Mouse (Mus musculus) lung, embryonic 14.5 days (tissue): Measurements from ENCODE around the gene Entpd5. TPM values are rescaled to one million over a fixed set of nuclear protein-coding genes. Genes with fewer than 3 reads are reported as not detected.

Source experiments
- ATAC-seq: fragments of 200-750 bp; cut with Nextera tagmentation; 2 replicates; pipeline ENCODE4 v1.8.0; 2017; ENCODE audit warnings: mild to moderate bottlenecking, moderate TSS enrichment, moderate library complexity; ENCODE audit not compliant: insufficient read depth
- DNase-seq: peaks from one replicate; pipeline ENCODE4 v3.0.0-alpha.2; 2015
- H3K27ac ChIP-seq: fragments of 300-500 bp; sonication (generic); 2 replicates; pipeline ENCODE4 v1.5.1; 2014; ENCODE audit warnings: low read depth, mild to moderate bottlenecking, moderate library complexity
- H3K27me3 ChIP-seq: fragments of 300-500 bp; sonication (generic); 2 replicates; pipeline ENCODE4 v1.6.1; 2014; ENCODE audit warnings: low read length, control low read depth; ENCODE audit not compliant: insufficient read depth
- H3K36me3 ChIP-seq: fragments of 300-500 bp; sonication (generic); 2 replicates; pipeline ENCODE4 v1.6.1; 2014; ENCODE audit warnings: control low read depth; ENCODE audit not compliant: insufficient read depth
- H3K4me1 ChIP-seq: fragments of 300-500 bp; sonication (generic); 2 replicates; pipeline ENCODE4 v1.6.1; 2014; ENCODE audit warnings: antibody characterized with exemption, control low read depth; ENCODE audit not compliant: insufficient read depth
- H3K4me2 ChIP-seq: fragments of 300-500 bp; sonication (generic); 2 replicates; pipeline ENCODE4 v1.6.1; 2014; ENCODE audit warnings: mild to moderate bottlenecking
- H3K4me3 ChIP-seq: fragments of 300-500 bp; sonication (generic); 2 replicates; pipeline ENCODE4 v1.5.1; 2014; ENCODE audit warnings: low read depth, low read length
- H3K9ac ChIP-seq: fragments of 300-500 bp; sonication (generic); 2 replicates; pipeline ENCODE4 v1.6.1; 2014
- H3K9me3 ChIP-seq: fragments of 300-500 bp; sonication (generic); 2 replicates; pipeline ENCODE4 v1.6.1; 2016; ENCODE audit warnings: low read depth, low read length, control low read depth
- CTCF ChIP-seq: IDR thresholded peaks from 2 replicates; pipeline ENCODE4 v1.5.1; 2016; ENCODE audit warnings: antibody characterized with exemption, low read depth
- WGBS: fragments of 180-500 bp; shearing (Covaris S2); extraction: QIAGEN DNeasy Blood & Tissue Kit; methylation state at CpG from one replicate; pipeline ENCODE4 v1.1.7; 2014; 5-methylcytosine and 5-hydroxymethylcytosine counted together
- polyA plus RNA-seq: library from polyadenylated mRNA; unstranded; fragments of >200 nt; fragmentation: Nextera tagmentation; extraction: Ambion mirVana; gene quantifications from 2 replicates; pipeline ENCODE4 v1.2.1, GENCODE M21; 2014

Entpd5 gene
- polyA plus RNA-seq, 1 experiment from 2014 or later = 15.4 TPM

- Histone ChIP-seq H3K9me3 (no peaks in the 10 kb centered on the region), H3K4me2 (no peak overlapping the region), H3K4me1 (no peaks in the 10 kb centered on the region), H3K4me3 (no peak overlapping the region), H3K36me3 (no peaks in the 10 kb centered on the region), H3K27ac (no peak overlapping the region), H3K9ac (no peak overlapping the region), H3K27me3 (no peaks in the 10 kb centered on the region)
- TF ChIP-seq CTCF = no peak
- WGBS = 45% methylated on average over 9 of the region's 9 CpGs
- ATAC-seq (no peak), DNase-seq (no peak)
Observed at GRCm38 (mm10) chr12:84399663-84400062, 9.2 kb downstream of the Entpd5 start.

- H3K27ac ChIP-seq = no peak overlapping the region
- no peak for TF ChIP-seq CTCF
- no peak overlapping the region for H3K4me2 ChIP-seq
- no peaks in the 10 kb centered on the region for H3K9me3 ChIP-seq
- DNase-seq (no peak), ATAC-seq (no peak)
- 67% methylated on average over 9 of the region's 9 CpGs for WGBS
- no peak overlapping the region for H3K4me3 ChIP-seq
- H3K4me1 ChIP-seq = no peaks in the 10 kb centered on the region
- H3K36me3 ChIP-seq = no peaks in the 10 kb centered on the region
- no peaks in the 10 kb centered on the region for H3K27me3 ChIP-seq
- H3K9ac ChIP-seq = no peak overlapping the region
Observed at GRCm38 (mm10) chr12:84399135-84399534, 9.7 kb downstream of the Entpd5 start.

- Histone ChIP-seq H3K9ac (no peak overlapping the region), H3K4me1 (no peaks in the 10 kb centered on the region), H3K4me2 (no peak overlapping the region), H3K9me3 (no peaks in the 10 kb centered on the region), H3K4me3 (no peak overlapping the region), H3K27me3 (no peaks in the 10 kb centered on the region), H3K36me3 (no peaks in the 10 kb centered on the region), H3K27ac (no peak overlapping the region)
- DNase-seq (no peak), ATAC-seq (no peak)
- whole genome bisulfite sequencing = 59% methylated on average over 5 of the region's 5 CpGs
- TF ChIP-seq CTCF = no peak
Observed at GRCm38 (mm10) chr12:84398629-84399028, 10.2 kb downstream of the Entpd5 start.

GRCm38 (mm10) chr12:84397685-84398084, 11.1 kb downstream of the Entpd5 start:
- no peak for ATAC-seq
- no peak for TF ChIP-seq CTCF
- DNase-seq = no peak
- Histone ChIP-seq H3K4me2 (no peak overlapping the region), H3K9ac (no peak overlapping the region), H3K9me3 (no peaks in the 10 kb centered on the region), H3K36me3 (no peaks in the 10 kb centered on the region), H3K27ac (no peak overlapping the region), H3K27me3 (no peaks in the 10 kb centered on the region), H3K4me1 (no peaks in the 10 kb centered on the region), H3K4me3 (no peak overlapping the region)

- Histone ChIP-seq H3K4me2 (no peak overlapping the region), H3K36me3 (no peaks in the 10 kb centered on the region), H3K4me3 (no peak overlapping the region), H3K4me1 (no peaks in the 10 kb centered on the region), H3K27me3 (no peaks in the 10 kb centered on the region), H3K9ac (no peak overlapping the region), H3K27ac (no peak overlapping the region), H3K9me3 (no peaks in the 10 kb centered on the region)
- 80% methylated on average over 14 of the region's 14 CpGs for WGBS
- ATAC-seq (no peak), DNase-seq (no peak)
- TF ChIP-seq CTCF = no peak
Observed at GRCm38 (mm10) chr12:84396947-84397679, 11.7 kb downstream of the Entpd5 start.

GRCm38 (mm10) chr12:84393847-84394246, 15.0 kb downstream of the Entpd5 start:
- DNase-seq (no peak), ATAC-seq (no peak)
- no peak for TF ChIP-seq CTCF
- Histone ChIP-seq H3K9me3 (no peaks in the 10 kb centered on the region), H3K9ac (no peak overlapping the region), H3K27ac (no peak overlapping the region), H3K4me2 (no peak overlapping the region), H3K36me3 (0 out of 2 replicates have a peak, but pooled peaks cover 1% of the 10 kb centered on the region), H3K27me3 (no peaks in the 10 kb centered on the region), H3K4me1 (no peaks in the 10 kb centered on the region), H3K4me3 (no peak overlapping the region)
- WGBS = 85% methylated on average over 5 of the region's 5 CpGs

GRCm38 (mm10) chr12:84392681-84393080, 16.1 kb downstream of the Entpd5 start:
- Histone ChIP-seq H3K9ac (no peak overlapping the region), H3K4me1 (no peaks in the 10 kb centered on the region), H3K4me3 (no peak overlapping the region), H3K4me2 (no peak overlapping the region), H3K9me3 (no peaks in the 10 kb centered on the region), H3K27me3 (no peaks in the 10 kb centered on the region), H3K27ac (no peak overlapping the region), H3K36me3 (0 out of 2 replicates have a peak, but pooled peaks cover 4% of the 10 kb centered on the region)
- no peak for TF ChIP-seq CTCF
- 93% methylated on average over 4 of the region's 4 CpGs for WGBS
- DNase-seq (no peak), ATAC-seq (no peak)
